Mouse (Mus musculus): ENCODE measurements around the gene Dab2ip.

DNA sequence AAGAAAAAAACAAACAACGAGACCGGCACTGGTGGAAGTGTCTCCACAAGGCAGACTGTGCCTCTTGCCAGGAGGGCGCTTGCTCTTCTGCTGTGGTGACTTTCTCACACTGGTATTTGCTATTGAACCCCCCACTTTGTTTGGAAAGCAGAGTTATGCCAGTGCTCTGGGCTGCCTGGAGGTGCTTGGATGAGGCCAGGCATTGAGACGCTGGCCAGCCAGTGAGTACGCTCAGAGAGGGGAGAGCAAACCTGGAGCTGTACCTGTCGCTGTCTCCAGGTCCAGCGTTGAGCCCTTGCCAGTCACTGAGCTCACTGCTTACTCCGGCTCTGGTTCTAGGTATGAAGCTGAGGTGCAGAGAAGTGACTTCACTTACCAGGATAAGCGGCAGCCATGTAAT, 112.2 kb downstream of the Dab2ip start:
- TF ChIP-seq POLR2A (IDR thresholded peaks at IDR 0.05; ENCODE audit: extremely low read depth, insufficient read depth, low read length) (no peak), CTCF (IDR thresholded peaks at IDR 0.05; ENCODE audit: low read depth, low read length) (no peak)

Measured in liver, adult 2 months (tissue).